Mouse (Mus musculus): ENCODE measurements around the gene F3. TPM values are rescaled to one million over a fixed set of nuclear protein-coding genes. Genes with fewer than 3 reads are reported as not detected.

F3 gene
- total RNA-seq, 2 experiments from 2014 or later = 52.6 to 68.0 TPM

GRCm38 (mm10) chr3:121693001-121693730 is 30.2 kb upstream of the F3 start:
- no peak overlapping the region; the same call in 1 of the 2 replicates for H3K27ac ChIP-seq
- no peak overlapping the region for H3K4me3 ChIP-seq
- DNase-seq (ENCODE audit: low spot score in 2 of 2) = no peak
- no peak for TF ChIP-seq CTCF (conservative IDR thresholded peaks at IDR 0.05)

- Histone ChIP-seq H3K4me3 (no peak overlapping the region), H3K27ac (no peak overlapping the region; the same call in 1 of the 2 replicates)
- no peak for DNase-seq (ENCODE audit: low spot score in 2 of 2)
- TF ChIP-seq CTCF (conservative IDR thresholded peaks at IDR 0.05) = no peak
Measured at GRCm38 (mm10) chr3:121693746-121694145, 29.6 kb upstream of the F3 start.

DNA sequence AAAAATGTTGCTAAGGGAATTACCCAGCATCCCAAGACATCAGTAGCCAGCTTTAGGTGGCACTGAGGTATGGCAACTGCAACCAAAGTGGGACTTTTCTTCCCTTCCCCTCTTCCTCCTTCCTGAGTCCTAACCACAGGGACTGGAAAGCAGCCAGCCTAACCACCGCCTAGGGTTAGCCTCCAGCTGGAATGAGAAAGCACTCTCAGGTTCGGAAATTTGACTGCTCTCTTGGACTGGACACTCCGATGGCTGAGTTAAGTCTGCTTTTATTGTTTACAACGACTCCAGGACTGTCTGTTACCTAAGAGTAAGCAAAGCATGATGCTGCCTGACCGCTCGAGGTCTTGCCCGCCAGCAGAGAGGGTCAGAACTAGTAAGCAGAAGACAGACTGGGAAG is 26.2 kb upstream of the F3 start:
- no peak overlapping the region for H3K4me3 ChIP-seq
- no peak overlapping the region; the same call in 1 of the 2 replicates for H3K27ac ChIP-seq
- DNase-seq (ENCODE audit: low spot score in 2 of 2) = no peak
- no peak for TF ChIP-seq CTCF (conservative IDR thresholded peaks at IDR 0.05)

DNA sequence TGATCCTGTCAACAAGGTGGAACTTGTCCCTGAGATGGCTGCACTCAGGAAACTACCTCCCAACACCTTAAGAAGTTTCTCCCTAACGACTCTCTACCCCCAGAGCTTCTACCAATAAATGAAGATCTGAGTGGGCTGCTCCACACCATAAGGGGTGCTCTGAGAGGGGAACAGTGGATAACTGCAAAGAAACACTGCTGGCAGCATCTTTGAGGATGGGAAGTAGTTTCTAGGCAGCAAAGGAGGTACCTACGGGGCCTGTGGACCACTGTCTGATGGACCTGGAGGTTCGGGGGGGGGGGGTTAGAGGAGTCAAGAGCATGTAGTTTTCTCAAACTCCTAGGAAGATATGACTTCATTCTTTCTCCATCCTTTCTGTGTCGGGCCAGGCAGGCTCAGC is 23.9 kb upstream of the F3 start:
- no peak overlapping the region for H3K4me3 ChIP-seq
- peak overlapping the region; percentile 92 for H3K27ac ChIP-seq
- no peak for TF ChIP-seq CTCF (conservative IDR thresholded peaks at IDR 0.05)
- no peak for DNase-seq (ENCODE audit: low spot score in 2 of 2)

DNA sequence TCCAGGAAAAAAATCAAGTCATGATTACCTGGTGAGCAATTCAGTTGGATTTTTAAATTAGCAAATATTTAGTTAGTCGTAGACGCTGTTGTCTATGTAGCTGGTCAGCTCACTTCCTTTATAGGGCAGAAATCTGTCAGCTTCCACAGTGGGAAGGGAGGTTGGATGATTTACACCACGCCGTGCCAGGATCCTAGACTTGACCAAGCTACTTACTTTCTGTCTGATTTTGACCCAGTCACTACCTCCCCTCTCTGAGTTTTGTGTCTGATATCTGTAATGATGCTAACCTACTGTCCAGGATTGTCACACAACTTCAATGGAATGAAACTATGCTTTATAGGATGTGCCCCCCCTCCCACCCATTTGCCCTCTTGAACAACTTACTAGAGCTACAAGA is 23.5 kb upstream of the F3 start:
- DNase-seq (ENCODE audit: low spot score in 2 of 2) = no peak
- H3K27ac ChIP-seq = peak overlapping the region; percentile 92
- TF ChIP-seq CTCF (conservative IDR thresholded peaks at IDR 0.05) = no peak
- H3K4me3 ChIP-seq = no peak overlapping the region

GRCm38 (mm10) chr3:121700364-121700952 is 22.9 kb upstream of the F3 start:
- Histone ChIP-seq H3K27ac (peak overlapping the region; percentile 92), H3K4me3 (peak overlapping the region; percentile 36)
- no peak for TF ChIP-seq CTCF (conservative IDR thresholded peaks at IDR 0.05)
- DNase-seq (ENCODE audit: low spot score in 2 of 2) = peak; percentile 37 to 75

DNA sequence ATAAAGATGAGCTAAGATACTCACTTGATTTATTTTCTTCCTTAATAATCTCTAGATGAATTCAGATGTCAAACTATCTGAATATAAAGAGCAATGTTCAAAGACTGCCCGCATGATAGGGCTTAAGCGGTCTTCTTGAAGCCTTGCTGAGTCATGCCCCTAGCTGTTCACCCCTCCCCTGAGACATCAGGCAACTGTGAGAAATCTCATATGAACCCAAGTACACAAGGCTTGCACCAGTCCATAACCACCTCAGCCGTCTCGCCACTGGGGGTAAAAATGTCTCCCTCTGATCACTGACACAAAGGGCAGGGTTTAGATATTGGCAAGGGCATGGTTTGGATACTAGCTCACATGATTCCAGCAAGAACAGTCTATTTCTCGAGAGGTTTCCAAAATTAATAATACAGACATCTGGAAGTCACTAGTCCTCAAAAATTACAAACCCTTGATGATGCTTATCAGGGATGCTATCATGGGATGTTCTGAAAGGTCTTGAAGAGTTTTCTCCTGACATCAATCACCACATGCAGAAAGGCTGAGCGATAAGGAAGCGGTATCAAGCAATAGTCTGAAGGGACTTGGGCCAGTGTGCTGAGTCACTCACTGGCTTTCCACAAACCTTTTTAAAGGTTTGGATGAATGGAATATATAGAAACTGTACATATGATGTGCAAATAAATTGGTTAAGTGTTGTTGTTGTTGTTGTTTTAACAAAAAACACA is 20.0 kb upstream of the F3 start:
- no peak for TF ChIP-seq CTCF (conservative IDR thresholded peaks at IDR 0.05)
- Histone ChIP-seq H3K4me3 (no peak overlapping the region), H3K27ac (no peak overlapping the region)
- DNase-seq (ENCODE audit: low spot score in 2 of 2) = no peak

- no peak for DNase-seq (ENCODE audit: low spot score in 2 of 2)
- no peak overlapping the region for H3K4me3 ChIP-seq
- H3K27ac ChIP-seq = no peak overlapping the region
- TF ChIP-seq CTCF (conservative IDR thresholded peaks at IDR 0.05) = no peak
Measured at GRCm38 (mm10) chr3:121703880-121704243, 19.5 kb upstream of the F3 start.

DNA sequence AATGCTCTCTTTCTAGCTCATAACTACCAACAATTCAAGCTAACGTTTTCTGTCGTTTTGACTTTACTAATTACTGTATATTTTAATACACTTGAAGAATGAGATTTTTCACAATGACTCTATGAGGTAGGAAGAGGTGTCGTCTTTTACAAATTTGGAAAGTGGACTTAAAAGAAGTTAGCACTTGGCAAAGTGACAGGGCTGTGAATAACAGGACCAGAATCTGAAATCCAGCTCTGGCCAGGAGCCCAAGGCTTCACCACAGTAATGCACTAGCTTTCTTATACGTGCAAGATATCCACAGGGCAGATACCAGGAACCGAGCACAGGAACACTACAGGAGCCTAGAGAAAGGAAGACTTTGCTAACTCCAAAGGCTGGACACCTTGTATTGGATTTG is 17.2 kb upstream of the F3 start:
- TF ChIP-seq CTCF (conservative IDR thresholded peaks at IDR 0.05) = no peak
- DNase-seq (ENCODE audit: low spot score in 2 of 2) = no peak
- Histone ChIP-seq H3K27ac (peak overlapping the region; percentile 63), H3K4me3 (no peak overlapping the region)

DNA sequence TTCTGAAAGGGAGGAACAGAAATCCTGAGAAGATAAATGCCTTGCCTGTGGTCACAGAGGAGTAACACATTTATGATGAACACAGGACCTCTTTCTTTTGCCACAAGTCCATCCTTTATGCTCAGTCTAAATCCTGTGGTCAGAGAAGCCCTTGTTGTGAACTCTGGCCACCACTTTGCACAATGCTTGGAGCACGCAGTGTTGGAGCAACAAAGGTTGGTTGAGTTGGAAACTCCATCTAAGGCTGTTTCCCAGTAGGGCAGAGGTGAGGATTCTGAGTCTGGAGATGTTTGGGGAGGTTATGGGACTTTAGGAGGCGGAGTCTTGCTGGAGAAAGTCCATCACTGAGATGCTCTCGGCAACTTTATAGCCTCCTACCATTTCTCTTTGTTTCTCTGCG is 16.2 kb upstream of the F3 start:
- no peak overlapping the region for H3K4me3 ChIP-seq
- TF ChIP-seq CTCF (conservative IDR thresholded peaks at IDR 0.05) = no peak
- no peak for DNase-seq (ENCODE audit: low spot score in 2 of 2)
- peak overlapping the region; percentile 63; the same call in 1 of the 2 replicates for H3K27ac ChIP-seq

- H3K27ac ChIP-seq = no peak overlapping the region
Measured at GRCm38 (mm10) chr3:121710894-121711531, 12.3 kb upstream of the F3 start.

DNA sequence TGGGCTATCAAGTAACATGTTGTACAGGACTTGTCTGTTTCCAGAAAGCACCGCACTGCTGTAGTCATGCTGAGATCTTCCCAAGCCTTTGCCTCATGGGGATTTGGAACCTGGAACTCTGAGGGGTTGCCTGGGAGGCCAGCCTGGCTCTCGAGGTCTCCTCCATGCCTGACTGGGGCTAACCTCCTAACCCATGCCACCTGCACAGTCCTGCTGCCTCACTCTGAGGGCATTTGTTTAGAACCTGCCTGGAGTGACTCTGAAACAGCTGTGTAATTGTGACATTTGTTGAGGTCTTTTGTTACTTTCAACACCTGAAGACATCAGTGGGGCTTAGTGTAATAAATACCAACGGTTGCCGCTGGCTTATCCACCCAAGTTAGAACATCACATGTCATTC is 11.1 kb upstream of the F3 start:
- H3K27ac ChIP-seq = no peak overlapping the region
- H3K4me3 ChIP-seq = no peak overlapping the region
- no peak for TF ChIP-seq CTCF (conservative IDR thresholded peaks at IDR 0.05)
- no peak for DNase-seq (ENCODE audit: low spot score in 2 of 2)

More at GRCm38 (mm10) chr3:121710894-121711531, 12.3 kb upstream of the F3 start:
- no peak for TF ChIP-seq CTCF (conservative IDR thresholded peaks at IDR 0.05)
- no peak overlapping the region for H3K4me3 ChIP-seq
- no peak for DNase-seq (ENCODE audit: low spot score in 2 of 2)

- no peak overlapping the region for H3K4me3 ChIP-seq
- DNase-seq (ENCODE audit: low spot score in 2 of 2) = no peak
- no peak for TF ChIP-seq CTCF (conservative IDR thresholded peaks at IDR 0.05)
- H3K27ac ChIP-seq = peak overlapping the region; percentile 61
Measured at GRCm38 (mm10) chr3:121713151-121713701, 10.1 kb upstream of the F3 start.

Data from layer of hippocampus, adult 2 months (tissue).